Mouse (Mus musculus): ENCODE results near the gene Camk1d. TPM values are rescaled to one million over a fixed set of nuclear protein-coding genes. Genes with fewer than 3 reads are reported as not detected.
A peak's percentile ranks its signal among the peaks of the same experiment; 100 is the strongest.

Gene Camk1d
- total RNA-seq, 2 experiments from 2014 or later = 97.7 to 107 TPM

- DNase-seq (ENCODE audit: low spot score in 2 of 2) = peak; percentile 35 to 42
- intact Hi-C loops (cut with DNase I) = no loop called here
Measured at GRCm38 (mm10) chr2:5533868-5534267, 180.4 kb downstream of the Camk1d start.

DNA sequence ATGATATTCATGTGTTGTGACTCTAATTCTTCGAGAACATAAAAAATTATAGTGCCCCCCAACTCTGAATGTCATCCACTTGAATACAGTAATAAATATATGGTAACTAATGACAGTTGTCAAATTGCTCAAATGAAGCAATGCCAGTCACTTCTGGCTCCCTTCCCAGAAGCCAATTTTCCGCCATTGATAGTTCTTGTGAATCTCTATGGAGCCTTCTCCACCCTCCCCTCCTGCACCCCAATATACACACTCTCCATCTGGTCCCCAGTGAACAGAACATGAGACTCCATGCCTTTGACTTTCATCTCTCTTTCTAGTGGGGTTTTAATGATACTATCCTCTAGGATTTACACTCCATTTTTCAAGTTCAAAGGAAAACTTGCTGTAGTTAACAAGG is 184.3 kb downstream of the Camk1d start:
- DNase-seq (ENCODE audit: low spot score in 2 of 2) = no peak
- intact Hi-C loops (cut with DNase I) = no loop called here

DNA sequence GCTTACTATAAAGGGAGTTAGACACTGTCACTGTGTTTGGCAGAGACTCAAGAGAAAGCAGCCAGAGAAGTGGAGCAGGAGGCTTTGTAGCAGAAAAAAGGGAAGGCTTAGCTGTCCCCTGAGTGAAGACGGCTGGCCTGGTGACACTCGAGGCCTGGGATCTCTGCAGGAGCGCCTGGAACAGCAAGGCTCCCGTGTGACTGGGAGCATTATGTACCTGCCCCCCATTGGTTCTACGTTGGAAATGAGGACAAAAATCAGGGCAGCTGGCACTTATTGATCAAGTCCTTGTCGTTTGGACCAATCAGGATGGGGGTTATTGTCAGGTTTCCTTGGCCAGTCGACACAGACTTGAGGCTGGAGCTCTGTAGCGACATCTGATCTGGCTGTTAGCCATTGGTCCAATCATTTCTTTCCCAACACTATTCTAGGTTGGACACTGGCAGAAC is 195.1 kb downstream of the Camk1d start:
- DNase-seq (ENCODE audit: low spot score in 2 of 2) = peak; percentile 24 to 37
- intact Hi-C loops (cut with DNase I) = no loop called here

GRCm38 (mm10) chr2:5515106-5515505 is 199.2 kb downstream of the Camk1d start:
- DNase-seq (ENCODE audit: low spot score in 2 of 2) = no peak
- intact Hi-C loops (cut with DNase I) = no loop called here

GRCm38 (mm10) chr2:5514095-5514494 is 200.2 kb downstream of the Camk1d start:
- DNase-seq (ENCODE audit: low spot score in 2 of 2) = no peak
- intact Hi-C loops (cut with DNase I) = no loop called here

DNA sequence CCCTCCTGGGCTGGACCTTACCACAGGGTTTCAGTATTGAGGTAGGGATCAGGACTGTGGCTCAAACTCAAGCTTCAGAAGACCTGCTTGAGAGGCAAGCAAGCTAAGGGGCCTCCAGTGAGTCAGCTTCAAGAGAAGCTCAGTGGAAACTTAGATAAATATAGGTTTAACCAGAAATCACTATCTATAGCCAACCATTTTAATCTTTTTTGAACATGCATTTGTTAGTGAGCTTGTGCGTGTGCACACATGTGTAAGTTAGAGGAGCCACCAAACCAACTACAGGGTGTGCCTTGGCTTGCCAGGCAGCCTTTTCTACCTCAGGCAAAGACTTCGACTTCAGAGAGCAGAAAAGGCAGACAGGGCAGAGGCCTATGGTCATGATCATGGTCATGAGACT is 200.7 kb downstream of the Camk1d start:
- intact Hi-C loops (cut with DNase I) = no loop called here
- no peak for DNase-seq (ENCODE audit: low spot score in 2 of 2)

- no peak for DNase-seq (ENCODE audit: low spot score in 2 of 2)
- intact Hi-C loops (cut with DNase I) = no loop called here
Measured at GRCm38 (mm10) chr2:5510042-5510441, 204.3 kb downstream of the Camk1d start.

DNA sequence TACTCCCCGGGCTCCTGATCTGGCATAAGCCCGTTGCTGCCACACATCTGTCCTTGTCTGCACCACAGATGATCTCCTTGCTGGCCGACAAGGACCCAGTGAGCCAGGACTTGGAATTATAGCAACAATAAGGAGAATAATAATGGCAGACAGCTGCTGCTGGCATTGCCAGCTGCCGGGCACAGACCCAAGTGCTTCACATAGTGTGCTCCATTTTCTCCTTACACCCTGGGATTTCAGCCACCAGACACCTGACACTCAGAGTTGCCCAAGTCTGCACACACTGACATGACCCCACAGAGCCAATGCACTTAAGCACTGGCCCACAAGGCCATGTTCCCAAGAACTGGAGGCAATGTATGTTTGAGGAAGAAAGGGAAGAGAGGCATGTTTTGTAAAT is 214.7 kb downstream of the Camk1d start:
- DNase-seq (ENCODE audit: low spot score in 2 of 2) = no peak
- intact Hi-C loops (cut with DNase I) = no loop called here

DNA sequence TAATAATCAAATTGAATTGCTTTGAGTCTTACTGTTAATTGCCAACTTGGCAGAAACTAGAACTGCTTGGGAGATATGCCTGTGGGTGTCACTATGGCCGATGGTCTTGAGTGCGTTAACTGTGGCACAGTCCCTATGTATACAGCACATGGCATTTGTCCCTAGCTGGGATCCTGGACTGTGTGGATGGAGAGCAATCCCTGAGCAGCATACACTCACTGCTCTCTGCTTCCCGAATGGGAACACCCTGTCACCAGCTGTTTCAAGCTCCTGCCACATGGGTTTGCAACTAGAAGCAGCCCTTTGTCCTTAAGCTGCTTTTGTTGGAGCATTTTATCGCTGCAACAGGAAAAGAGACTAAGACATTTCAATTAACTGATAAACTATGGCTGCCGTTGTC is 224.4 kb downstream of the Camk1d start:
- DNase-seq (ENCODE audit: low spot score in 2 of 2) = no peak
- intact Hi-C loops (cut with DNase I) = no loop called here

DNA sequence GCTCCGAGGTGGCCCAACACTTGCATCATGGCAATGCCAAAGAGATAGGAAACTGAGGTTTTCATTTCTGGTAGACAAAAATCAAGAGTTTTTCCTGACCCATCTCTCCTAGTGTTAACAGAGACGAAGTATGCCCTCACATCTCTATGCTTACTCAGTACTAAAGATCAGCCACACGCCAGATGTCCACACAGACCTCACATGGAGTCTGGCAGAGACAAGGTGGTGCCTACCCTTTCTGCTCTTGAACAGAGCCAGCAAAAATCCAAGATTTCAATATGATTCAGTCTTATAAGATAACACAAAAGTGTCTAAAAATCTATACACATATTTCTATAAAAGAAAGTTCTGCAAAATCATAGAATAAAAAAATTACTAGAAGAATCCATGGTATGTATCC is 227.0 kb downstream of the Camk1d start:
- DNase-seq (ENCODE audit: low spot score in 2 of 2) = no peak
- intact Hi-C loops (cut with DNase I) = no loop called here

DNA sequence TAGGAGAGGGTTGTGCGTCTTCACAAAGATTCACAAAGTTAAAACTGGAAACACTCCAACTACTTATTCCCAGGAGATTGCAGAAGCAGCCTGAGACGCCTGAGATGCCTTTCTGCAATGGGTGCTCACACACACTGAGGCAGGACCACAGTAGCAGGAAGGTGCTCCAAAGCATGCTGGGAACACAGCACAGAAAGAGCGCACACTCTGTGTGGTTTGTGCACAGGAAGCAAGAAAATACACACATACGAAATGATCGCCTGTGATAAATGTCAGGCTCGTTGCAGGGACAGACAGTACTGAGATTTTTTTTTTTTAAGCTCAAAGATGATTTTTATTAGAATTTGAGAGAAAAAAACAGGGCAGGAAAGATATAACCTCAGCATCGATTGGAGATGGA is 227.7 kb downstream of the Camk1d start:
- intact Hi-C loops (cut with DNase I) = no loop called here

GRCm38 (mm10) chr2:5485786-5486185 is 228.5 kb downstream of the Camk1d start:
- no peak for DNase-seq (ENCODE audit: low spot score in 2 of 2)
- intact Hi-C loops (cut with DNase I) = no loop called here

More for the DNA sequence above, 227.7 kb downstream of the Camk1d start:
- DNase-seq (ENCODE audit: low spot score in 2 of 2) = no peak

GRCm38 (mm10) chr2:5479886-5480285 is 234.4 kb downstream of the Camk1d start:
- no peak for DNase-seq (ENCODE audit: low spot score in 2 of 2)
- intact Hi-C loops (cut with DNase I) = no loop called here

- intact Hi-C loops (cut with DNase I) = no loop called here
- DNase-seq (ENCODE audit: low spot score in 2 of 2) = no peak
Measured at GRCm38 (mm10) chr2:5478709-5479108, 235.6 kb downstream of the Camk1d start.

- DNase-seq (ENCODE audit: low spot score in 2 of 2) = no peak
- intact Hi-C loops (cut with DNase I) = no loop called here
Measured at GRCm38 (mm10) chr2:5478256-5478655, 236.1 kb downstream of the Camk1d start.

DNA sequence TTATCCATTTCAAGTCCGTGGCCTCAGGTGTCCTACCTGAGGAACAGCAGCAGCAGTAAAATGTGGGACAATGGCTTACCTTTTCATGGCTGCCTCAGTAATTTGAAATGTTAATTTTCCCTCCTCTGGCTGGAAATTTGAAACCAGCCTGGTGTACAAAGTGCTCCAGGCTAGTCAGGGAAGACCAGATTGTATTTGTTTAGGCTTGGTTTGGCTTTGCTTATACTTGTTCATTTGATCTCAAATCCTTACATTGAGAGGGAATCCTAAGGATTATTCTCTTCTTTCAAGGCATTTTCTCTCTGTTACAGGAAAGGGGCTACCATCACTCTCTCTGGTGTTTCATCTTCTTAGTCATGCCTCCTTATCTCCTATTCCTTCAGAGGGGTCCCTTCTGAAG is 236.8 kb downstream of the Camk1d start:
- intact Hi-C loops (cut with DNase I) = no loop called here
- no peak for DNase-seq (ENCODE audit: low spot score in 2 of 2)

- peak; percentile 36 to 62 for DNase-seq (ENCODE audit: low spot score in 2 of 2)
- intact Hi-C loops (cut with DNase I) = no loop called here
Measured at GRCm38 (mm10) chr2:5469366-5469941, 244.9 kb downstream of the Camk1d start.

DNA sequence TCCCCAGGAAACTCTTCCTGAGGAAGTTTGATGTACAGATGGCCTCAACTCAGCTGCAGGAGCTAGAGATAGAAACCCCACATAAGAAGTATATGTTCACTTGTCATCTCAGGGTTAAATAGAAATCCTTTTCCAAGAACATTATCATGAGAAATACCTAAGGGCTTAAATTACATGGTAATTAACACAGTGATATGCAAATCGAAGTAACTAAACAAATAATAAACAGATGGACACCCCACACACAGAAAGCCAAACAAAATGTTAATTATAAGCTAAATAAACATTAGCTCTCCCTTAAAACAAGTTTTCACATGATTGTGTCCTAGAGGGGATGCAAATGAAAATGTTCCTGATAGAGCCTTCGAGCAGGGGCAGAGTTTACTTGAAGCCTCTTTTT is 246.8 kb downstream of the Camk1d start:
- intact Hi-C loops (cut with DNase I) = no loop called here
- DNase-seq (ENCODE audit: low spot score in 2 of 2) = no peak

DNA sequence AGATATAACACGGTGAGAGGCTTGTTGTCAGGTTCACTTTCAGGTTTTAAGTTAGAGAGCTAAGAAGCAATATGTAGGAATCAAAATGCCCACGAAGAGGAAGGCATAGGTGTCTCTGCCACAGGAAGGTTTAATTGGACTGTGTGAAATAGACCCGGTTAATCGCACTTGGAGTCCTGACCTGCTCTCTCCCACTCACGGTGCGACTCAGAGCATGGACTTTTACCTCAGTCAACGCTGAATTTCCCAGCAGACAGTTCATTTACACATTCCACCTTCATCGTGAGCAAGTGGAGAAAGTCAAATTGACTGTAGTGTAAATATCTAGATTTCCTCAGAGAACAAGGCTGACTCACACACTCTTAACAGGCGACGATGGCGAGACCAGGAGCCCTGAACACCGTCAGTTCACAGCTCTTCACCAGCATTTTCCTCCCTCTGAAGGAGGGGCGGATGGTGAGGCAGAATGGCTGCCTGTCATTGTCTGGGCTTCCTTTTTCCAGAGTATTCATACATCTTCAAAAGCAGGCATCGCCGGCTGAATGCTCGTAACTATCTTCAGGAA is 255.6 kb downstream of the Camk1d start:
- intact Hi-C loops (cut with DNase I) = loop anchor here (10.0 kb wide), 2 partner anchors 256 to 316 kb away; partner anchors contain the start of gene Camk1d

GRCm38 (mm10) chr2:5458075-5458494 is 256.2 kb downstream of the Camk1d start:
- peak; percentile 32 to 55 for DNase-seq (ENCODE audit: low spot score in 2 of 2)
- intact Hi-C loops (cut with DNase I) = loop anchor here (10.0 kb wide), 2 partner anchors 257 to 317 kb away; partner anchors contain the start of gene Camk1d

More for the DNA sequence above, 255.6 kb downstream of the Camk1d start:
- DNase-seq (ENCODE audit: low spot score in 2 of 2) = no peak

DNA sequence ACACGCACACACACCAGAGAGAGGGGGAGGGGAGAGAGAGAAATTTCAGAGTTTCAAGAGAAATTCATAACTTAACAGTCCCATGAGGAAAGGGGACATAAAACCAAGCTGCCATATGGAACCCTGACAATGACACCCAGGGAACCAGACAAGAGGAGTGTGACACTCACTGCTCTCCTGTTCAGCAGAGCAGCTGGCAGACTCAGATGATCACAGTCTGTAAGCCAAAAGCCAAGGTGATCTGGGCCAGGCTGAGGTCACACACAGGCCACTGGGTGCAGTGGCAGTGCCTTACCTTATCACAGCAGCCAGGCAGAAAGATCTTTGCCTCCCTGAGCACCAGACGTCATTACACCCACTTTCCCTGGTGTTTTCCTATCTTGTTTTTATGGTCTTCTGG is 258.2 kb downstream of the Camk1d start:
- no peak for DNase-seq (ENCODE audit: low spot score in 2 of 2)
- intact Hi-C loops (cut with DNase I) = loop anchor here (10.0 kb wide), 2 partner anchors 259 to 319 kb away; partner anchors contain the start of gene Camk1d

Measured in left cerebral cortex, postnatal 14 days (tissue).